Mouse (Mus musculus) induced T-regulatory cell, adult 2 months (primary cell): ENCODE data around the gene Pank1.

ENCODE experiments used
- DNase-seq: peaks from one replicate; pipeline ENCODE4 v3.0.0-alpha.2; 2012; ENCODE audit warnings: low read depth

Pank1 gene

DNA sequence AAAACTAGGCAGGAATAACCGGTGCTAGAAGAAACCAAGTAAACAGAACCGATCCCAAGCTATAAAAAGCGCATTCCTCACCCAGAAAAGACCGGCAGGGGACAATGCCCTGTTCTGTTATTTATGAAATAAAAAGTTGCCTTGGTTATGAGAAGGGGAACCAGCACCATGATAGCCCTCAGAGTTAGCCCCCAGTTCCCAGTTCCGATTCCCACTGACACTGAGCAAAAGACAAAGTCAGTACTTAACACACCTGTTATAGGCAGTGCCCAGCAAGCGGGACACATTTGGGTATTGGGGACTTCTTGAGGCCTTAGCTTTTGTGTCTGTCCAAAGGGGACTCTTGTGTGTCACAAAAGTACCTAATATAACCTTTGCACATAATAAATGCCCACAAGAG lies 369 bp upstream of the Pank1 start:
- no peak for DNase-seq

DNA sequence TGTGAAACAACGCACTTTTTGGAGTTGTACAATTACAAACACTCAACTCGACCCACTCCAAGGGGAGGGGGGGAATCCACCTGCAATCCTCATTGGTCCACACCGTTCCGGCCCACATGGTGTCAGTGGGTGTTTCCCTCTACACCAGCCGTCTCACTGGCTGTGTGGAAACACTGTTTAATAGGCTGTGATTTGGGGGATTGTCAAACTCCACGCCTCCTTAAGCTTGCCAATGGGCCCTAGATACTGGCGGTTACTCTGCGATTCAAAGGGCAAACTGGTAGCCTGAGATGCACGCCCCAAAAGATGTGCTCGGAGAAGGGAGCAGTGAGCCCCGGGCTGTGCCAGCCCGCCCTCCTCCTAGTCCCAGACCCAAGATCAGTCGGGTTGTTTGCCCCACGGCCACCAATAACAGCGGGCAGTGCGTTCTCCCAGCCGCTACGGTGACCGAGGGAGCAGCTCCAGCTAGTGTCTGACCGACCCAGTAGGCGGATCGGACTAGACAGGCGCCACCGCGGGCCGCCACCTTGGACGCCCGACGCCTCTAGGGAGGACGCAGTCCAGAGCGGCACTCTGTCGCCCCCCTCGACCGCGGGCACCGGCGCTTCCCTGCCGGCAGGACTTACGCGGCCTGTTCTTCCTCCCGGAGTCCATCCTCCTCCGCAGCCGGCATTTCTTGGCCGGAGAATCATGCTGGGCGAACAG lies 1.2 kb downstream of the Pank1 start:
- DNase-seq = peak; percentile 90

DNA sequence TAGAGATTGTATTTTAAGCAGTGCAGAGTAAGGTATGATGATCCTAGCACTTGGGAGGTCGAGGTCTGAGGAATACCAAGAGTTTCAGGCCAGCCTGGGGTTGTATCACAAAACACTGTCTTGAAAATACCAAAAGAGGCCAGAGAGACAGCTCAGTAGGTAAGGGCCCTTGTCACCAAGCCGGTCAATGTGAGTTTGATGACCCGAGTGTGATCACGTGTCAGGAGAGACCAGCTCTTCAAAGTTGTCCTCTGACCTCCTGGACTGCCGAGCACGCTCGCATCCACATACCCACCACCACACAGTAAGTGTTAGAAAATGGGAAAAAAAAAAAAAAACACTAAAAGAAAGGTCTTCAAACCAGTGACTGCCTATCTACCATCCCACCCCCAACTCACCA lies 2.6 kb downstream of the Pank1 start:
- DNase-seq = no peak

DNA sequence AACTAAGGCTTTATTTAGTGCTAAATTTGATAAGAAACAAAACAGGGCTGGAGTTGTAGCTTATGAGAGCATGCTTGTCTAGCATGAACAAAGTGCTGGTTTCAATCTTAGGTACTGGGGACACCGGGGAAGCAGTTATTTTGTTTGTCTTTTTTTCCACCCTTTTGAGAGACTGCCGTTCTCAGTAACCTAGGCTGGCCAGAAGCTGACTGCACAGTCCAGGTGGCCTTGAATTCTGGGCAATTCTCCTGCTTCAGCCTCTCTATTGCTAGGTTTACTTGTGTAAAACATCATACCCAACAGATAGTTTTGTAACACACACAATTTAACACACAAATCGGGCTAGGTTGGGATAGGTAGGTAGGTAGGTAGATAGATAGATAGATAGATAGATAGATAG lies 9.9 kb downstream of the Pank1 start:
- DNase-seq = no peak

DNA sequence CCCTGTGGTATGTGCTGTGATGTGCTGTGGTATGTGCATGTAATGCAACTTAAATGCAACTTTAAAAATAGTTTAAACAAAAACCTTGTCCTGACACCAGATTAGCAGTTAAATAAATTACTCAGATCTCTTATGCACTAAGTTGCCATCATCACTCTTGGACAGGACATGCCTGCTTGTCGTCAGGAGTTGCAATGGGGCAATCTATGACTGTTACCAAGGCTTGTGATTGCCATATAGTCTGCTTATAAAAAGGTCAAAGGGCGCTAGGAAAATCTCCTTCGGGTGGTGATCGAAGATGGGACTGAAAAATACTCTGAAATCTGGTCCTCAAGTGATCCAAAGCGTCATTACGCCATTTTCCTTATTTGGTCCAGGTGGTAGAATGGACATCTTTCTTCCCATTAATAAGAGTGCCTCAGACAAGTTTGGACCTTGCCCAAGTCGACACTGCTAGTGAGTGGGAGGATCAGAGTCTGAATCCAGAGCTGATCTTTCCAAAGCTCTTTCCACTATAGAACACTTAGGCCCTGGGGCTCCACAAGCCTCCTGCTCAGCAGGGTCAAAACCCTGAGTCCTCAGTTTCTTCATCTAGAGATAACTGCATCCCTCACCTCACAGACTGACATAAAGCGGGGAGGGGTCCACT lies 11.0 kb downstream of the Pank1 start:
- DNase-seq = no peak

DNA sequence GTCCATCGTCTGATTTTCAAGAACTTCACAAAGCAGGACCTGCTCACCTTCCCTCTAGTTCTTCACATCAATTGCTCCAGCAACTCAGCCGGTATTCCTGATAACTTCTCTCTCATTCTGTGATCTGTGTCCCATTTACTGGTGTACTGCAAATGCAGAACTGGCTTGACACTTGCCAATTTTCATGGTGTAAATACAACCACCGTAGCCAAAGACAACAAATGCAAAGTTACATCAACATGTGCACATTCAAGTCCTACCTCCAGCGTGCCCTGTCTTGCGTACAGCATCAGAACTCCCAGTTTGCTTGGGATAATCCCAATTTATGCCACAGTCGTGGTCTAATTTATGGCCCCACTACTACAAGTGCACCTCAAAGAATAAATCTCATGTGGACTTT lies 15.5 kb downstream of the Pank1 start:
- no peak for DNase-seq

DNA sequence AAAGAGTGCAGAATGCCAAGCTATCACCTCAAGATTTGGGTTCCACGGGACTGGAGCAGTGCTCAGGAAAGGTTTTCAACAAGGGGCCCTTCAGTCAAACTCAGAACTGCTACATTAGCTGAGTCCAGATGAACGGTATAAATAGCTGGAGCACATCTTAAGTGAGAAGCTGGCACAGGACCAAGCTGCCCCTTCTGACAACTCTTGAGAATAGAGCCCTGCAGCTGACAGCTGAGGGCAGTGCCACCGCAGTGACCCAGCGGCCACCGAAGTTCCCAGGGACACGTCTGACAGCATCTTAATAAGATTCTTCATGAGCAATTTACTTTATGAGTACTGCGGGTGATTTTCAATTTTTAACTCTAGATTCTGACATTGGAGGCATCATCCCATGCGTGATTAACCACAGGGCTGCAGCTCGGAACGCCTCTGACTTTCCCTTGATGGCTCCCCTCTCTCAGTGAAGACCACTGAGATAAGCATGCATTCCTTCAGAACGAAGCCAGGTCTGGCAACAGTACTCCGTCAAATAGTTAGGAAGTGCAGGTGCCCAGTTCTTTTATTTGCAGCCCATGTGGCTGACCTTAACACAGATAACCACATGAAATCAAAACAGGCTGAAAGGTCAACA lies 23.1 kb downstream of the Pank1 start:
- DNase-seq = no peak

DNA sequence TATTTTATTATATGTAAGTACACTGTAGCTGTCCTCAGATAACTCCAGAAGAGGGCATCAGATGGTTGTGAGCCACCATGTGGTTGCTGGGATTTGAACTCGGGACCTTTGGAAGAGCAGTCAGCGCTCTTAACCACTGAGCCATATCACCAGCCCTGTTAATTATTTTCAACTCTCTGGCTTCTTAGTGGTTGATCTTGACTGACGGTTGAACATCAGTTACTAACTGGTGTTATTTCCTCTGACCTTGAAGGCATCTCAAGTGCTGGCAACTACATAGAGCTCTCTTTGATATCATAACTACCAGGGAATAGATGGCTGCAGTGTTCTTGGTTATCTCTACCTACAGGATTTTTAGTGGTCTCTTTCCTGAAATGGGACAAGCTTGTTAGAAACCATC lies 28.1 kb downstream of the Pank1 start:
- no peak for DNase-seq

DNA sequence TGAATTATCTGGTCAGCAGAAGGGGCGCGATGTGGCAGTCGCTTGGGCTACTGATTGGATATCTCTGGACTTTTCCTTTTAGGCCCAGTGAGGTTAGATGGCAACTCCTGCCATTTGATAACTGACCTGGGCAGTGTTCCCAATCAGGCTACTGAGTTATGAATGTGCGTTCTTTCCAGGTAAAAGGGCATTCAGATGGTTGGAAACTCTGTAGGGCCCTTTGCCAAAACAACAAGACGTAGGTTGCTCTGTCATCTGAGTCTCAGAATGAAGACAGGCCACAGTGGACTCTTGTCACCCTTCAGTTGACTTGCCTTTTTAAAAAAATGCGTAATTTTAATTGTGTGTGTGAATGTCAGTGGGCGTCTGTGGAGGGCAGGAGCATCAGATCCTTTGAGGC lies 29.8 kb downstream of the Pank1 start:
- no peak for DNase-seq

DNA sequence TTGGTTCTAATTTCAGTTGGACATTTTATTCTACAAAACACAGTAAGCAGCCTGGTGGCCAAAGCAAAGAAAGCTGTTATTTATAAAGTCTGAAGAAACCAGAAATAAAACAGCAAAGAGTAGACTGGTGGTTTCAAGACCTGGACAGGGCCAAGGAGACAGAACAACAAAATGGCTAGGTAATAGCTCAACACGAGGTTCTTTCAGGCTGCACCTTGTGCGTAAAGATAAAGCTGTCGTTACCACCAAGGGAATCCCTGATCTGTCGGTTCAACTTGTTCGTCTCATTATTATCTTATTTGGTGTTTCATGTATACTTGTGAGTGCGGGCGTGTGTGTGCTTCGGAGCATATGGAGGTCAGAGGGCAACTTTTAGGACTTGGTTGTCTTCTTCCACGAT lies 31.1 kb downstream of the Pank1 start:
- DNase-seq = no peak

DNA sequence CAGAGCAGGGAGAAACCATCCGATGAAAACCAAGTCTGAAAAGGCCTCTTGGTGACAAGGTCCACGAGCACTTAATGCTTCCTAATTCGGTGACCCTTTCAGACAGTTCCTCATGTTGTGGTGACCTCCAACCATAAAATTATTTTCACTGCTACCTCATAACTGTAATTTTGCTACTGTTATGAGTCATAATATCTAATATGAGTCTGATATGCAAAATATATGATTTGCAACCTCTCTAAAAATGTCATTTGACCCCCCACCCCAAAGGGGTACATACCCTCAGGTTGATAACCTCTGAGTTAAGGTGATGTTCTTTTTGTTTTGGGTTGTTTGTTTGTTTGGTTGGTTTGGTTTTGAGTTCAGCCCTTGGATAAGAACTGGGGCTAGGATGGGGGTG lies 32.2 kb downstream of the Pank1 start:
- peak; percentile 20 for DNase-seq

DNA sequence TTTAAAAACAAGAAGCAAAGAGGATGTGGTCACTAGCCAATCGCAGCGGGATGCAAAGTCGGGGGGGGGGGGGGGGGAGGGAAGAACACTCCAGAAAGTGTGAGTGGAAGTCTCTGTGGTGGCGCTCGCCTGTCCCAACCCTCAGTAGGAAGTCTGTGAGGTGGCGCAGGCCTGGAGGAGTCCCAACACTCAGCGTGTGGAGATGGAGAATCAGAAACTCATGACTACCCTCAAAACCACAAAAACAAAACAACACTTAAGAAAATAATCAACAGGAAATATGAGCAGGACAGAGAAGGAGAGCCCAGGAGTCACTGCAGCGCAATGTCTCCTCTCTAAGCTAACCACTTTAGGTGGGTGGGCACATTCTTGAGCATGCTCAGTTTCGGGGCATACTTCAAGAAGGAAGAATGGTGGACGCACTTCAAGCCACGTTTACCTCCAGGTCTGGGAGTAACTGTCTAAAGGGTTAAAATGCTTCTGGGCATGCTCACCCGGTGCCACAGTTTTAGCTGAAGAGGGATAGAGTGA lies 32.7 kb downstream of the Pank1 start:
- peak; percentile 72 for DNase-seq

DNA sequence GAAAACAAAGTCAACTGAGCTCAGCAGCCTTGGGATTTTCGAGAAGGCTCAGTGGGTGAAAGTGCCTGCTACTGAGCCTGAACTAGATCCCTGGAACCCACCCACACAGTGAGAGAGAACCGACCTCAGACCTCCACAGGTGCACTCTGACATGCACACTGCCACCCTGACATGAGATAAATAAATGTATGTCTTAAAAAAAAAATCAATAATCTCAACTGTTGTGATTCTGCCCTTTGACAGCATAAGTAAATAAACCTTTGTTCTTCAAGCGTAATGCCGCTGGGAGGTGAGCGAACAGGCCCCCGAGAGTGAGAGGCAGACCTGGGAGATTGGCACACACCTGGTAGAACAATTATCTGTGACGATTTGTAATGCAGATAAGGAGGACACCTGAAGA lies 33.2 kb downstream of the Pank1 start:
- no peak for DNase-seq

DNA sequence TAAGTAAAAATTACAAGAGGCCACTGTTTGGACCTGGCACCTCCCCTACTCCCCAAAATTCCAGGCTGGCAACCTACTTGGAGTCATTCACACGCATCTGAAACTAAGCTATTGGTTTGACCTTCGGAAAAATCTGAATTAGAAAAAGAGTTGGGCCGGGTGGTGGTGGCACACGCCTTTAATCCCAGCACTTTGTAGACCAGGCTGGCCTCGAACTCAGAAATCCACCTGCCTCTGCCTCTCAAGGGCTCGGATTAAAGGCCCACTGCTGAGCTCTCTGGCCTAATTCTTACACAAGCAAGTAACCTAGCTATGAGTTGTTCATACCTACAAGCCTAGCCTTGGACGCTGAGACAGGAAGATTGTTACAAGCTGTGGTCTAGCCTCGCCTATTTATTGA lies 33.9 kb downstream of the Pank1 start:
- DNase-seq = peak; percentile 16

DNA sequence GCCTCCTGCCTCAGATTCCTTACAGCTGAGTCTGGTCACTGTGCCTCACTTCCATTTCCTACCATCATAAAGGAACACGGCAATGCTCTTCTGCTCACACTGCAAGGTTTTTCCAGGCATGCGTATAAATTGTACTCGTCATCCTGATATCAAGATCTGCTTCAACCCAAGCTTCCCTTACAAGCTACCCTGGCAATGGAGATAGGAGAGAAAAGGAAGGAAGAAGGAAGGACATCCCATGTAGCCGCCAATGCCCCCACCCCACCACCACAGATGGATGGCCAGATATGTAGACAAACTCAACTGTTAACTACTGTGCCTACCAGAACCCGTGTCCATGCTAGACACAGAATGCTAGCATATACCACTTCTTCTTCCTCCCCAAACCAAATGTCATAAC lies 34.5 kb downstream of the Pank1 start:
- DNase-seq = no peak

DNA sequence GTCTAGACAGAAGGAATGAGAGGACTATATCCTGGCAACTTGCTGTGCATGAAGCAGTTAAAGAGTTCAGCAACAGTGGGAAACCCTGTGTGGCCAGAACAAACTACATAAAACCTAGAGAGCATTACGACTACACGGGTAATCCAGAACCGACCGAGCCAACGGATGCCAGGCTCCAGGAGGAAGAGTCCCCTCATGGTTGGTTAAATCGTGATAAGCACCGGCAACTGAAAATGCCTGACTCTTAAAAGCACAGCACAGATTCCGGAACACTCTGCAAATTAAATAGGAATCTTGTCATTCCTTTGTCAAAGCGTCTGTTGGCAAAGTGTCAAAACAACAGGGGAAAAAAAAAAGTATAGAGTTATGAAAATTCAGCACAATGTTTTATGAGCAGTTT lies 35.2 kb downstream of the Pank1 start:
- DNase-seq = no peak

DNA sequence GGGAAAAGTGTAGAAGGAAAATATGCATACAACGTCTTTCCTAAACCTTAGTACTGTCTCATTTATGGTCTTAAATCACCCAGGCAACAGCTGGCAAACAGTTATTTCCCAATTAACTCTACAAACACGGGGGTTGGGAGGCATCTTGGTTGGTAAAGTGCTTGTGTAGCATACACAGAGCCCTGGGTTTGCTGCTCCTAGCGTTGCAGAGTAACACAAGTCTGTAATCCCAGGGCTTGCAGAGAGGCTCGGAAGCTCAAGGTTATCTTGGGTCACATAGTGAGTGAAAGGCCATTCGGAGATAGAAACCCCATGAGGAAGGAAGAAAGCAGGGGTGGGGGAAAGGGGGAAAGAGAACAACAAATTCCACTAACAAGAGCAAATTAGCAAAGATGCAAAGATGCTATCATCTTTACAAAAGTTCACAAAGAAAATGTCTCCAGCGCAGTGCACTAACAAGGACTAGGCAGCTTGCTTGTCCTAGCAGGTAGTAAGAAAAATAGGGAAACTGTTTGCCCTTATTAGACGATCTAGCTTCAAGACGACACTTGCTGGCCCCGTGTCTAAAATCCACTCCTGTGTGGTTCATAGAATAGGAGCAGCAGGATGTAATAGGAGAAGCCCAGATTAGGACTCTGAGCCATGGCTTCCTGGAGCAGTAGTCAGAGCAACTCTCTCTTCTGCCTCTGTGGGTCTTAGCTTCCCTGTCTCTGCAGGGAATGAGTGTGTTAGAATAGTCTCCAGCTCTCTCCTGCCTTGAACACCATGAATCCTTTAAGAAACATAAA lies 37.3 kb downstream of the Pank1 start:
- DNase-seq = no peak

DNA sequence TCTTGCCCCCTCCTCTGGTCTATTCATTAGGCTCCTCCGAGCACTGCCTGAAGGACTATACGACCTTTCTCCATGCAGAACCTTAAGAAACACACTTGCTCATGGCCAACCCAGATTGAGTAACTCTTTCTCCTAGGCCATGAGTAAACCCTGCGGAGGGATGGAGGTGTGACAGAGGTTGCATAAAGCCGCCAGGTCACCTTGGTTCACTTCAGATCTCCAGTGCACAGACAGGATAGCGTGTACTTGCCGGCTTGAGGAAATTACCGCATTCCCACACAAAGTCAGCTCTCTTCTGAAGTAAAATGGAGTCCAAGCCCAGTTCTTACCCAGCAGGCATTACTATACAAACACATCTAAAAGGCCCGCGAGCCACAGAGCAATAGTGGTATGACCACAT lies 40.6 kb downstream of the Pank1 start:
- no peak for DNase-seq

DNA sequence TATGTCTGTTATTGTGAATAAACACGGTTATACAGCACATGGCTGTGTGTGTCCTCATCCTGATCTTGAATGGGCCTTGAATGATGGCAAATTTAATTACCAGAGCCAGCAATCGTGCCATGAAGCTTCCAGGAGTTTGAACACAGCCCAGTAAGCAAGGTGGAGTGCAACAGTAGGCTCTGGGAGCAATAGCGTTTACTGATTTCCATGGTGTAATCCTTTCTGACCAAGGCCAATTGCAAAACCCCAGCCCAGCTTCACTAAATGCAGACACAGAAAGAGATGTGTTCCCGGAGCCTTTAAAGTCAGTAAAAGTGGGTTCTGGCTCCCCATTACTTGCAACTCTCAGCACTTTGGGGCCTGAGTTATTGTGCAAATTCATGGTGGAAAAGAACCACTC lies 47.6 kb downstream of the Pank1 start:
- no peak for DNase-seq

DNA sequence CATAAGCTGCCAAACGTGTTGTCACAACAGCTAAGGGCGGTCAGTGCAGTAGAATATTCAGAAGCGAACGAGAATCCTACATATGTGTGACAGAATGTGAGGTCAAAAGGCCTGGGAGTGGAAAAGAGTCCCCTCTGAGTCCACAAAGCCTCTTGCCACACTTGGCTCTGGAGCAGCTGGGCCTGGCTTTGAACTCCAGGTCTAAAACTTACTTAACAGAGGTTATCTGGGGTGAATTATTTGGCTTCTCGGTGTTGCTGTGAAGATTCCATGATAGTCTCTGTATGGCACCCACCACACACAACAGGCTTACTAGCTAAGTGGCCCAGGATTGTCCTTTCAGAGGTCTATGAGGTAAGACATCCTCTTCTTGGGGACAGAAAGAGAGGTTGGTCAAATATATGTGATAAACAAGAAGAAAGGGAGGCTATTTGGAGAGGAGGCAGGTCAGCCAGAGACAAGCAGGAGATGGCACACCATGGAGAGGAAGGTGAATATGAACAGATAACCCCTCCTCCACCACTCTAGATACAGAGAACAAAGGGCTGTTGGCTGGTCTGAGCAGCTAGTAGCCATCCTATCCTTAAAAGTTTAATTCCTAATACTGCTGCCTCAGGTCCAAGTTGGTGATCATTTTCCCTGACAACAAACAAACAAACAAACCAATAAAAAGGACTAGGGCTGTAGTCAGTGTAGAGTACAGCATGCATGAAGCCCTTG lies 51.2 kb downstream of the Pank1 start:
- no peak for DNase-seq

DNA sequence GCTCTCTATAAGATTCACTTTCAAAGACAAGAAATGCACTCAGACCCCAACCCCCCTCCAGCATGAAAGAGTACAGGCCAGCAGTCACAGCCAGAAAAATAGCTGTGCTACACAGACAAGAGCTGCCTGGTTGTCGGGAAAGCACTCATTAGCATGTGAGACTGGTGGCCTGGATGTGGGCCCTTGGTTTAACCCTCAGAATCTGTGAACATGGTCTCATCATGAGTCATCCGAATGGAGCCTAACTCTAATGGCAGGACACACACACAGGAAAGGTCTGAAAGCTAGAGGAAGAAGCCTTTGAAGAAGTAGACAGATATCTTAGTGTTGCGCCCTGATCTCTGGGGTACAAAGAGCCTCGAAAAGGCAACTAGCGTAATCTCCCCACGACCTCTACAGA lies 51.8 kb downstream of the Pank1 start:
- DNase-seq = no peak
